Mouse (Mus musculus) E14TG2a.4 (cell line): ENCODE measurements around the gene Fam189a1.

Experiments used
- H3K27me3 ChIP-seq: 2 replicates; pipeline ENCODE4 v1.6.1; 2014; ENCODE audit warnings: low read length, control low read depth; ENCODE audit not compliant: insufficient read depth
- H3K36me3 ChIP-seq: 2 replicates; pipeline ENCODE4 v1.6.1; 2014; ENCODE audit warnings: low read length, control low read depth; ENCODE audit not compliant: insufficient read depth
- H3K4me1 ChIP-seq: replicated peaks from 2 replicates; pipeline ENCODE4 v1.6.1; 2014; ENCODE audit warnings: low read depth, low read length, control low read depth
- H3K4me3 ChIP-seq: replicated peaks from 2 replicates; pipeline ENCODE4 v1.5.1; 2014; ENCODE audit warnings: mild to moderate bottlenecking, low read length
- H3K9me3 ChIP-seq: 2 replicates; pipeline ENCODE4 v1.6.1; 2014; ENCODE audit warnings: low read length, control low read depth
- CTCF ChIP-seq: conservative IDR thresholded peaks from 2 replicates; pipeline ENCODE4 v1.5.1; 2014; ENCODE audit warnings: low read length
- NANOG ChIP-seq: IDR thresholded peaks from 2 replicates; pipeline ENCODE4 v1.6.1; 2014; ENCODE audit warnings: borderline replicate concordance, low read length, mixed read lengths
- POU5F1 ChIP-seq: IDR thresholded peaks from 2 replicates; pipeline ENCODE4 v1.6.1; 2014; ENCODE audit warnings: low read length, borderline replicate concordance

Gene Fam189a1

GRCm38 (mm10) chr7:64944686-64945085, 211.7 kb downstream of the Fam189a1 start:
- H3K4me3 ChIP-seq = no peak overlapping the region
- H3K4me1 ChIP-seq = peaks cover 4% of the 10 kb centered on the region
- no peaks in the 10 kb centered on the region for H3K27me3 ChIP-seq
- no peaks in the 10 kb centered on the region for H3K36me3 ChIP-seq
- no peaks in the 10 kb centered on the region for H3K9me3 ChIP-seq
- TF ChIP-seq POU5F1 = no peak
- no peak for TF ChIP-seq CTCF
- TF ChIP-seq NANOG = no peak

DNA sequence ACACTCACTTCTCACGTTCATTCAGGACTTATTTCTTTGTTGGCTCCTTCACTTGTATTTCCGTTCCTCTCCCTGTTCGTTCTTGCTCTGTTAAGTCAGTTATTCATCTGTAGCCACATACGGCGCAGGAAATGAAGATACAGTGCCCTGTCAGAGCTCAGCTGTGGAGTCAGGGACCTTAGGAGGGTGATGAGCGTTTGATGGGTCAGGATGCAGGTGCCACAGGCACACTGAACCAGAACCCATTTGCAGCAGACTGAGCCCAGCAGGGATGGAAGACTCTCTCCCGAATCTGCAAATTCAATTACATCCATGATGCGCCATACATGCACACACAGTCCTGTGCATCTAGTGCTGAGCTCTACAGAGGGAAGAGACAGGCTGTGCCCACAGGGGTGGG, 212.2 kb downstream of the Fam189a1 start:
- H3K27me3 ChIP-seq = no peaks in the 10 kb centered on the region
- TF ChIP-seq CTCF = no peak
- no peak for TF ChIP-seq POU5F1
- no peak for TF ChIP-seq NANOG
- H3K4me1 ChIP-seq = peaks cover 4% of the 10 kb centered on the region
- no peaks in the 10 kb centered on the region for H3K9me3 ChIP-seq
- no peaks in the 10 kb centered on the region for H3K36me3 ChIP-seq
- H3K4me3 ChIP-seq = no peak overlapping the region

DNA sequence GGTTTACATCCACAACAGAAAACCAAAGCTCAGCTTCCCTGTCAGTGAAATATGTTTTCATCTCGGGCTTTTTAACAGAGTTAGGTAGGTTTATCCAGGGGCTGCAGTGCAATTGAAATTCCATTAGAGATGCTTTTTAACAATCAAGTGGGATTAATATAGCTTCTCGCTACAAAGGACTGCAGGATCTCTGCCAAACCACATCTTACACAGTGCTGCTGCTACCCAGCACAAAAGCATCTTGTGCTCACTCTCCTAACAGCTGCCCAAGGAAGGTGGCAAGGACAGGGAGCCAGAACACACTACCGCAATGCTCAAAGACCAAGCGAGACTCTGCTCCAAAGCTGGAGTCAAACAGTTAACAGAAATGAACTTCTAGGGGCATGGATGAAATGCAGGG, 219.4 kb downstream of the Fam189a1 start:
- Histone ChIP-seq H3K27me3 (no peaks in the 10 kb centered on the region), H3K4me3 (no peak overlapping the region), H3K36me3 (no peaks in the 10 kb centered on the region), H3K4me1 (0 out of 2 replicates have a peak, but pooled peaks cover 2% of the 10 kb centered on the region), H3K9me3 (no peaks in the 10 kb centered on the region)
- TF ChIP-seq CTCF (no peak), POU5F1 (no peak), NANOG (no peak)

- Histone ChIP-seq H3K4me3 (no peak overlapping the region), H3K36me3 (no peaks in the 10 kb centered on the region), H3K27me3 (no peaks in the 10 kb centered on the region; the same call in 1 of the 2 replicates), H3K4me1 (0 out of 2 replicates have a peak, but pooled peaks cover 2% of the 10 kb centered on the region), H3K9me3 (no peaks in the 10 kb centered on the region)
- no peak for TF ChIP-seq NANOG
- no peak for TF ChIP-seq POU5F1
- no peak for TF ChIP-seq CTCF
These were observed 222.3 kb downstream of the Fam189a1 start for GRCm38 (mm10) chr7:64934115-64934514.

- no peak overlapping the region for H3K4me3 ChIP-seq
- TF ChIP-seq CTCF (no peak), POU5F1 (no peak), NANOG (no peak)
- H3K4me1 ChIP-seq = 0 out of 2 replicates have a peak, but pooled peaks cover 2% of the 10 kb centered on the region
- H3K27me3 ChIP-seq = no peaks in the 10 kb centered on the region; the same call in 1 of the 2 replicates
- no peaks in the 10 kb centered on the region for H3K9me3 ChIP-seq
- H3K36me3 ChIP-seq = no peaks in the 10 kb centered on the region
These were observed 225.4 kb downstream of the Fam189a1 start for GRCm38 (mm10) chr7:64930980-64931379.

GRCm38 (mm10) chr7:64923918-64924317, 232.5 kb downstream of the Fam189a1 start:
- Histone ChIP-seq H3K9me3 (no peaks in the 10 kb centered on the region), H3K27me3 (no peaks in the 10 kb centered on the region), H3K4me1 (no peaks in the 10 kb centered on the region), H3K4me3 (no peak overlapping the region), H3K36me3 (no peaks in the 10 kb centered on the region)
- TF ChIP-seq CTCF (no peak), NANOG (no peak), POU5F1 (no peak)

- H3K9me3 ChIP-seq = peaks cover 7% of the 10 kb centered on the region
- no peak for TF ChIP-seq POU5F1
- TF ChIP-seq CTCF = no peak
- TF ChIP-seq NANOG = no peak
- no peaks in the 10 kb centered on the region for H3K36me3 ChIP-seq
- H3K4me1 ChIP-seq = no peaks in the 10 kb centered on the region
- no peak overlapping the region for H3K4me3 ChIP-seq
- no peaks in the 10 kb centered on the region for H3K27me3 ChIP-seq
These were observed 235.2 kb downstream of the Fam189a1 start for GRCm38 (mm10) chr7:64921189-64921588.

DNA sequence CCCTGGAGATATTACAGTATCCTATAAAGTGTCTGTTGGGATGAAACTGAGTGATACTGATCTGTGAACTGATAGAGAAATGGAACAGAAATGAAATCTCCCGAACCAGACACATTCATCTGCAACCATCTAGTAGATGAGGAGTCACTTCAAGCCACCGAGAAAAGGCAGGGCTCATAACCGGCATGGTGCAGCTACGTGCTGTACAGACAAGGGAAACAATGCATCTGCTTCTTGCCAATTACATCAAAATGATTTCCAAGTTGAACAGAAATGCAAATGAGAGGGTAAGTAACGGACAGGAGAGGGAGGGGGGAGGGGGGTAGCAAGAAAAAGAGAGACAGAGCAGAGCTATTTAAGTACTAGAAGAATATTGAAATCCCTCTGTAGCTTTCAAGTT, 235.6 kb downstream of the Fam189a1 start:
- no peaks in the 10 kb centered on the region for H3K36me3 ChIP-seq
- no peak overlapping the region for H3K4me3 ChIP-seq
- TF ChIP-seq NANOG = no peak
- no peak for TF ChIP-seq CTCF
- no peak for TF ChIP-seq POU5F1
- no peaks in the 10 kb centered on the region for H3K27me3 ChIP-seq
- H3K4me1 ChIP-seq = no peaks in the 10 kb centered on the region
- peaks cover 7% of the 10 kb centered on the region for H3K9me3 ChIP-seq

DNA sequence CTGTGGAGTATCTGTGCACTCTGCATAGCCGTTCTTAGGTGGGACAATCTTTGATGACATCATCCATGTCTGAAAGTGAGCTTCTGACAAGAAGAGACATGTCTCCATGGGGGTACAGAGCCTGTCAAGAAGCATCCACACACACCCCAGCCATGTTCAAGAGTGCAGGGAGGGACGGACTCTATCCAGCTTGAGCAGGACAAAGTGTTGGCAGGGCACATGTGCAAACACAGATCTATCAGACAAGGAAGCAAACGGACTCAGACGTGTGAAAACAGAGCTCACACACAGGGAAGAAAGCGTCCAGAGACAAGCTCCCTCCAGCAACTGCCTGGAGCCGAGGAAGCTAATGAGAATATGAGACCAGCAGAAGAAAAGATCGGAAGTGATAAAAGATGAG, 239.7 kb downstream of the Fam189a1 start:
- Histone ChIP-seq H3K4me3 (no peak overlapping the region), H3K9me3 (peaks cover 7% of the 10 kb centered on the region), H3K27me3 (no peaks in the 10 kb centered on the region), H3K4me1 (no peaks in the 10 kb centered on the region), H3K36me3 (no peaks in the 10 kb centered on the region)
- TF ChIP-seq NANOG = no peak
- no peak for TF ChIP-seq CTCF
- no peak for TF ChIP-seq POU5F1
